16 mouse cellular contexts compared by ENCODE assay signal in the genomic region with DNA sequence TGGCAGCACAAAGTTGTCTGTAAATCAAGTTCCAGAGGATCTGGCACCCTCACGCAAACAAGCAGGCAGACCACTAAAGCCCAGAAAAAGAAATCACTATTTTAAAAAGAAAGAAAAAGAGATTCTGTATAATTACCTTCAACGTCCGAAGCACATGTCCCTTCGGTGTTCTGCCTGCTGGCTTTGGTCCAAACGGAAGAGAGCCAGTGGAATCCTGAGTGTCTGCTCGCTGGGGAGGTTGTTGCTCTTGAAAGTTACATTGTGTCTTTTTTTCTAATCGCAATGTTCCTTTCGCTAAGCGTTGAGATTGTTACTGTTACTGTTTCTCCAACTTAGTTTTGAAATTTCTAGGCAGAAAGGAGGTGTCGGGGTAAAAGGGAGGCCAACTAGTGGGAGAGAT. TPM values are rescaled to one million over a fixed set of nuclear protein-coding genes. Genes with fewer than 3 reads are reported as not detected.
DNase-seq lines count a peak whose midpoint lies in the region; ATAC-seq and TF ChIP-seq lines count a peak whose summit lies in the region.
"Had no signal": no experiment of that assay in that cellular context is flagged by ENCODE, and none has a peak within 500 bp of the region (broad histone marks: within the 10 kb centered on the region; RNA-seq: fewer than 3 reads in every experiment).

No protein-coding gene starts in this region.

- H3K27ac ChIP-seq in heart, embryonic 13.5 days (replicated peaks), result no peak overlapping the region
- H3K27ac ChIP-seq in heart, embryonic 10.5 days, result no peak overlapping the region
- H3K27ac ChIP-seq in testis, adult 2 months (ENCODE audit: control insufficient read depth, insufficient read depth, low read depth, low read length), result peak overlapping the region; percentile 21; the same call in 1 of the 2 replicates
- H3K27ac ChIP-seq: macrophage had no signal

- H3K4me2 ChIP-seq in heart, embryonic 13.5 days, result no peak overlapping the region

- no peak overlapping the region for H3K4me3 ChIP-seq in heart, embryonic 13.5 days
- no peak overlapping the region for H3K4me3 ChIP-seq in heart, embryonic 10.5 days
- H3K4me3 ChIP-seq in testis, adult 2 months (ENCODE audit: control insufficient read depth, low read depth, low read length), result peak overlapping the region; percentile 66

- 0 out of 2 replicates have a peak overlapping the region, but pooled peaks have one; percentile 24 for H3K9ac ChIP-seq in heart, embryonic 13.5 days

- H3K36me3 ChIP-seq in heart, embryonic 13.5 days, result peaks cover 2% of the 10 kb centered on the region; the same call in 1 of the 2 replicates
- no peaks in the 10 kb centered on the region for H3K36me3 ChIP-seq in heart, embryonic 10.5 days
- H3K36me3 ChIP-seq in testis, adult 2 months (ENCODE audit: control insufficient read depth, insufficient read depth, low read length), result no peaks in the 10 kb centered on the region
- H3K36me3 ChIP-seq: heart, embryonic 15.5 days; hindbrain, embryonic 13.5 days; neural tube, embryonic 13.5 days had no signal

- H3K27me3 ChIP-seq in heart, embryonic 13.5 days (replicated peaks), result no peaks in the 10 kb centered on the region; the same call in 1 of the 2 replicates
- H3K27me3 ChIP-seq in heart, embryonic 10.5 days (ENCODE audit: insufficient read depth, poor library complexity, severe bottlenecking), result peaks cover 4% of the 10 kb centered on the region; the same call in 1 of the 2 replicates
- H3K27me3 ChIP-seq in testis, adult 2 months (ENCODE audit: control insufficient read depth, insufficient read depth, low read length), result no peaks in the 10 kb centered on the region
- H3K27me3 ChIP-seq: heart, embryonic 15.5 days; hindbrain, embryonic 13.5 days; neural tube, embryonic 13.5 days had no signal

- ATAC-seq in heart, embryonic 13.5 days (ENCODE audit: extremely low read depth, insufficient number of reproducible peaks, low FRiP score, low TSS enrichment), result no peak
- ATAC-seq: liver, postnatal 0 days had no signal

- TF ChIP-seq CTCF in testis, adult 2 months (IDR thresholded peaks at IDR 0.05; ENCODE audit: control insufficient read depth, insufficient read depth, insufficient replicate concordance, low read depth, low read length), result no peak

- TF ChIP-seq POLR2A in testis, adult 2 months (IDR thresholded peaks at IDR 0.05; ENCODE audit: control insufficient read depth, low read depth, low read length), result no peak

- 49% methylated on average over 10 of the region's 10 CpGs for WGBS in heart, embryonic 13.5 days
- WGBS in heart, embryonic 10.5 days, result 54% methylated on average over 10 of the region's 10 CpGs

- peaks cover 30% of the 10 kb centered on the region for H3K4me1 ChIP-seq in heart, embryonic 13.5 days
- peaks cover 31% of the 10 kb centered on the region for H3K4me1 ChIP-seq in heart, embryonic 10.5 days
- peaks cover 13% of the 10 kb centered on the region for H3K4me1 ChIP-seq in testis, adult 2 months (ENCODE audit: control insufficient read depth, insufficient read depth, low read length)

- peak; percentile 25 for DNase-seq in cerebellum, adult 9-11 months
- no peak for DNase-seq in cerebellum, postnatal 4 days (ENCODE audit: low spot score in 2 of 2)
- no peak for DNase-seq in heart, embryonic 10.5 days (ENCODE audit: low spot score)
- DNase-seq in kidney, postnatal 36 days, result peak; percentile 42 to 67
- no peak for DNase-seq in kidney, adult 11 months
- no peak for DNase-seq in layer of hippocampus, adult 9-10 months (ENCODE audit: low spot score)
- DNase-seq: adrenal gland, postnatal 10 days; liver; liver, postnatal 0 days; thymus, adult 2 months had no signal

- H3K9me3 ChIP-seq in heart, embryonic 13.5 days, result no peaks in the 10 kb centered on the region
- H3K9me3 ChIP-seq in heart, embryonic 10.5 days, result no peaks in the 10 kb centered on the region
- H3K9me3 ChIP-seq: heart, embryonic 15.5 days; hindbrain, embryonic 13.5 days; neural tube, embryonic 13.5 days had no signal

RNA-seq across cellular contexts. Expression of gene Auh, which starts 1.1 kb away (rescaled TPM):
- 49.1 and 57.4 TPM in 2 replicates for polyA plus RNA-seq in heart, embryonic 13.5 days (2015; fragmentation: Nextera tagmentation; extraction: Ambion mirVana)
- 44.9 and 53.3 TPM in 2 replicates for polyA plus RNA-seq in heart, embryonic 10.5 days (2016; fragmentation: Nextera tagmentation; extraction: Ambion mirVana)
- 6.1 TPM in 2 replicates for polyA plus RNA-seq in testis, adult 2 months (2012; rRNA removed)

RNA-seq across cellular contexts. Expression of gene Nfil3, which starts 50.3 kb away (rescaled TPM):
- polyA plus RNA-seq in heart, embryonic 13.5 days (2015; fragmentation: Nextera tagmentation; extraction: Ambion mirVana), result 36.8 and 41.9 TPM in 2 replicates
- 32.7 and 43.1 TPM in 2 replicates for polyA plus RNA-seq in heart, embryonic 10.5 days (2016; fragmentation: Nextera tagmentation; extraction: Ambion mirVana)
- polyA plus RNA-seq in testis, adult 2 months (2012; rRNA removed), result 1.6 and 1.8 TPM in 2 replicates

Comparison
In these comparisons a context has a peak if more than half of its experiments do, and no peak if none do; other contexts are left out.
1. DNase-seq: peak in cerebellum, adult 9-11 months (single experiment) and kidney, postnatal 36 days (2 of 2); none in cerebellum, postnatal 4 days (0 of 2), heart, embryonic 10.5 days (single experiment), kidney, adult 11 months (single experiment) and layer of hippocampus, adult 9-10 months (single experiment).
2. RNA of gene Nfil3, which starts 50.3 kb away (polyA plus RNA-seq): 36.8 to 41.9 TPM in heart, embryonic 13.5 days and 32.7 to 43.1 TPM in heart, embryonic 10.5 days; 1.6 to 1.8 TPM in testis, adult 2 months; every median in the first group is over 10 times any median in the second.